36 mouse cellular contexts compared by ENCODE assay signal in genomic region chr17:47466284-47466683, GRCm38 (mm10). TPM values are rescaled to one million over a fixed set of nuclear protein-coding genes. Genes with fewer than 3 reads are reported as not detected.
DNase-seq lines count a peak whose midpoint lies in the region; ATAC-seq and TF ChIP-seq lines count a peak whose summit lies in the region.
"Had no signal": no experiment of that assay in that cellular context is flagged by ENCODE, and none has a peak within 500 bp of the region (broad histone marks: within the 10 kb centered on the region; RNA-seq: fewer than 3 reads in every experiment).

No protein-coding gene starts in this region.

- H3K4me3 ChIP-seq in kidney, embryonic 15.5 days (replicated peaks) = no peak overlapping the region
- no peak overlapping the region for H3K4me3 ChIP-seq in embryonic facial prominence, embryonic 12.5 days
- H3K4me3 ChIP-seq in stomach, postnatal 0 days (ENCODE audit: low read depth, low read length) = no peak overlapping the region
- H3K4me3 ChIP-seq in gastrocnemius, adult 2 months = no peak overlapping the region
- no peak overlapping the region for H3K4me3 ChIP-seq in intestine, postnatal 0 days (ENCODE audit: low read depth, low read length)
- H3K4me3 ChIP-seq: embryonic facial prominence, embryonic 15.5 days; forebrain, embryonic 13.5 days; heart, embryonic 15.5 days; left cerebral cortex, adult 2 months; limb, embryonic 15.5 days; liver, embryonic 13.5 days; megakaryocyte, embryonic 14.5 days; midbrain, embryonic 12.5 days; myocyte; neural tube, embryonic 13.5 days; stomach, embryonic 15.5 days had no signal

- no peak overlapping the region for H3K9ac ChIP-seq in kidney, embryonic 15.5 days
- no peak overlapping the region for H3K9ac ChIP-seq in embryonic facial prominence, embryonic 12.5 days
- no peak overlapping the region for H3K9ac ChIP-seq in stomach, postnatal 0 days (ENCODE audit: low read length)
- H3K9ac ChIP-seq in intestine, postnatal 0 days (ENCODE audit: low read depth, low read length) = no peak overlapping the region
- H3K9ac ChIP-seq: embryonic facial prominence, embryonic 15.5 days; forebrain, embryonic 13.5 days; heart, embryonic 15.5 days; limb, embryonic 15.5 days; liver, embryonic 13.5 days; midbrain, embryonic 12.5 days; neural tube, embryonic 13.5 days; stomach, embryonic 15.5 days had no signal

- peak overlapping the region; percentile 18; the same call in 1 of the 2 replicates for H3K4me2 ChIP-seq in kidney, embryonic 15.5 days
- peak overlapping the region; percentile 21; the same call in 1 of the 2 replicates for H3K4me2 ChIP-seq in embryonic facial prominence, embryonic 12.5 days (replicated peaks)
- H3K4me2 ChIP-seq in stomach, postnatal 0 days (replicated peaks; ENCODE audit: low read depth) = no peak overlapping the region
- no peak overlapping the region for H3K4me2 ChIP-seq in intestine, postnatal 0 days (replicated peaks; ENCODE audit: low read depth)
- H3K4me2 ChIP-seq: embryonic facial prominence, embryonic 15.5 days; forebrain, embryonic 13.5 days; heart, embryonic 15.5 days; limb, embryonic 15.5 days; liver, embryonic 13.5 days; midbrain, embryonic 12.5 days; neural tube, embryonic 13.5 days; stomach, embryonic 15.5 days had no signal

- intact Hi-C loops in gastrocnemius, adult 2 months (cut with DNase I) = no loop called here

- H3K9me3 ChIP-seq in kidney, embryonic 15.5 days (replicated peaks) = no peaks in the 10 kb centered on the region
- H3K9me3 ChIP-seq in embryonic facial prominence, embryonic 12.5 days = no peaks in the 10 kb centered on the region
- H3K9me3 ChIP-seq in stomach, postnatal 0 days (ENCODE audit: control insufficient read depth, low read length) = no peaks in the 10 kb centered on the region
- no peaks in the 10 kb centered on the region for H3K9me3 ChIP-seq in intestine, postnatal 0 days (ENCODE audit: control insufficient read depth)
- H3K9me3 ChIP-seq: embryonic facial prominence, embryonic 15.5 days; forebrain, embryonic 13.5 days; heart, embryonic 15.5 days; limb, embryonic 15.5 days; liver, embryonic 13.5 days; midbrain, embryonic 12.5 days; neural tube, embryonic 13.5 days; stomach, embryonic 15.5 days had no signal

- peak; percentile 87 for DNase-seq in heart, adult 11 months
- no peak for DNase-seq in heart, postnatal 4 days
- DNase-seq in kidney, postnatal 36 days = no peak
- DNase-seq in stomach, postnatal 0 days (ENCODE audit: low spot score) = peak; percentile 21
- no peak for DNase-seq in gastrocnemius, adult 2 months
- DNase-seq: adrenal gland, adult 8-10 months; cerebellum, adult 2 months; cerebellum, postnatal 25 days; kidney, adult 2 months; kidney, postnatal 10 days; liver, embryonic 13.5 days; lung, adult 18-20 months; lung, postnatal 4 days; retina, postnatal 1 day; right cerebral cortex, postnatal 25 days; thymus, postnatal 14 days had no signal

- TF ChIP-seq CTCF in stomach, postnatal 0 days (IDR thresholded peaks at IDR 0.05; ENCODE audit: low read depth) = no peak
- TF ChIP-seq CTCF in gastrocnemius, adult 2 months (IDR thresholded peaks at IDR 0.05) = no peak
- no peak for TF ChIP-seq CTCF in intestine, postnatal 0 days (IDR thresholded peaks at IDR 0.05; ENCODE audit: low read depth)

- WGBS in kidney, embryonic 15.5 days = 23% methylated on average over 9 of the region's 9 CpGs
- 28% methylated on average over 9 of the region's 9 CpGs for WGBS in embryonic facial prominence, embryonic 12.5 days
- WGBS in stomach, postnatal 0 days = 40% methylated on average over 7 of the region's 9 CpGs
- WGBS in intestine, postnatal 0 days = 46% methylated on average over 8 of the region's 9 CpGs

- no peak for TF ChIP-seq EP300 in stomach, postnatal 0 days (optimal IDR thresholded peaks at IDR 0.05)

- peaks cover 71% of the 10 kb centered on the region for H3K4me1 ChIP-seq in kidney, embryonic 15.5 days
- H3K4me1 ChIP-seq in embryonic facial prominence, embryonic 12.5 days = peaks cover 26% of the 10 kb centered on the region
- H3K4me1 ChIP-seq in stomach, postnatal 0 days (replicated peaks; ENCODE audit: control insufficient read depth, insufficient read depth) = 0 out of 2 replicates have a peak, but pooled peaks cover under 1% of the 10 kb centered on the region
- peaks cover 11% of the 10 kb centered on the region for H3K4me1 ChIP-seq in intestine, postnatal 0 days (replicated peaks; ENCODE audit: control insufficient read depth, insufficient read depth, low read length)

- H3K36me3 ChIP-seq in kidney, embryonic 15.5 days = no peaks in the 10 kb centered on the region
- no peaks in the 10 kb centered on the region for H3K36me3 ChIP-seq in embryonic facial prominence, embryonic 12.5 days
- H3K36me3 ChIP-seq in stomach, postnatal 0 days (ENCODE audit: control insufficient read depth, insufficient read depth, low read length) = no peaks in the 10 kb centered on the region
- H3K36me3 ChIP-seq in intestine, postnatal 0 days (ENCODE audit: control insufficient read depth, insufficient read depth) = peaks cover 34% of the 10 kb centered on the region; the same call in 1 of the 2 replicates
- H3K36me3 ChIP-seq: embryonic facial prominence, embryonic 15.5 days; heart, embryonic 15.5 days; limb, embryonic 15.5 days; liver, embryonic 13.5 days; midbrain, embryonic 12.5 days; neural tube, embryonic 13.5 days; stomach, embryonic 15.5 days had no signal

- ATAC-seq in kidney, embryonic 15.5 days (replicated peaks; ENCODE audit: low FRiP score) = no peak
- ATAC-seq in embryonic facial prominence, embryonic 12.5 days (ENCODE audit: insufficient number of reproducible peaks, insufficient read depth, low FRiP score, low TSS enrichment) = no peak
- no peak for ATAC-seq in stomach, postnatal 0 days (ENCODE audit: low FRiP score, low TSS enrichment)
- no peak for ATAC-seq in intestine, postnatal 0 days
- ATAC-seq: activated CD4-positive, CD25-positive, alpha-beta regulatory T cell, adult 4 months; forebrain, embryonic 13.5 days; hindbrain, embryonic 16.5 days; lung, postnatal 0 days had no signal

- H3K27ac ChIP-seq in kidney, embryonic 15.5 days = no peak overlapping the region
- no peak overlapping the region for H3K27ac ChIP-seq in embryonic facial prominence, embryonic 12.5 days
- H3K27ac ChIP-seq in stomach, postnatal 0 days (replicated peaks) = no peak overlapping the region
- no peak overlapping the region for H3K27ac ChIP-seq in gastrocnemius, adult 2 months
- H3K27ac ChIP-seq in intestine, postnatal 0 days (ENCODE audit: low read depth, low read length) = no peak overlapping the region
- H3K27ac ChIP-seq: embryonic facial prominence, embryonic 15.5 days; forebrain, embryonic 13.5 days; heart, embryonic 15.5 days; left cerebral cortex, adult 2 months; limb, embryonic 15.5 days; liver, embryonic 13.5 days; midbrain, embryonic 12.5 days; neural tube, embryonic 13.5 days; stomach, embryonic 15.5 days had no signal

- peaks cover 29% of the 10 kb centered on the region for H3K27me3 ChIP-seq in kidney, embryonic 15.5 days
- H3K27me3 ChIP-seq in embryonic facial prominence, embryonic 12.5 days = peaks cover 34% of the 10 kb centered on the region
- H3K27me3 ChIP-seq in stomach, postnatal 0 days (ENCODE audit: control insufficient read depth, insufficient read depth, low read length) = no peaks in the 10 kb centered on the region
- no peaks in the 10 kb centered on the region for H3K27me3 ChIP-seq in intestine, postnatal 0 days (replicated peaks; ENCODE audit: control insufficient read depth, insufficient read depth, low read length)
- H3K27me3 ChIP-seq: stomach, embryonic 15.5 days had no signal

RNA-seq across cellular contexts. Expression of gene 1700001C19Rik, which starts 29.1 kb away (rescaled TPM):
- under 1 TPM; 0.32 to 0.45 TPM for total RNA-seq in heart, postnatal 4 days (2021)
- polyA plus RNA-seq in kidney, embryonic 15.5 days (2015; fragmentation: Nextera tagmentation; extraction: Ambion mirVana) = 0.26 and 0.46 TPM in 2 replicates
- 0.25 and 0.41 TPM in 2 replicates for polyA plus RNA-seq in embryonic facial prominence, embryonic 12.5 days (2016; fragmentation: Nextera tagmentation; extraction: Ambion mirVana)
- polyA plus RNA-seq in stomach, postnatal 0 days (2015; fragmentation: Nextera tagmentation; extraction: Ambion mirVana) = 0.24 and 0.45 TPM in 2 replicates
- not detected for total RNA-seq in gastrocnemius, adult 2 months (2021)
- 0.35 and 0.77 TPM in 2 replicates for polyA plus RNA-seq in intestine, postnatal 0 days (2015; fragmentation: Nextera tagmentation; extraction: Ambion mirVana)
- total RNA-seq: gastrocnemius, adult 8-10 months; gastrocnemius, postnatal 4 days; heart, adult 8-10 months; layer of hippocampus, adult 18-20 months; left cerebral cortex, adult 2 months had no signal
- polyA plus RNA-seq: activated CD4-positive, CD25-positive, alpha-beta regulatory T cell, adult 4 months; myocyte had no signal

RNA-seq across cellular contexts. Expression of gene AI661453, which starts 29.9 kb away (rescaled TPM):
- 1 to 10 TPM; 2.2 to 3.5 TPM for total RNA-seq in heart, postnatal 4 days (2021)
- 1.7 and 2.1 TPM in 2 replicates for polyA plus RNA-seq in kidney, embryonic 15.5 days (2015; fragmentation: Nextera tagmentation; extraction: Ambion mirVana)
- 0.61 and 0.65 TPM in 2 replicates for polyA plus RNA-seq in embryonic facial prominence, embryonic 12.5 days (2016; fragmentation: Nextera tagmentation; extraction: Ambion mirVana)
- 8.9 and 10.9 TPM in 2 replicates for polyA plus RNA-seq in stomach, postnatal 0 days (2015; fragmentation: Nextera tagmentation; extraction: Ambion mirVana)
- total RNA-seq in gastrocnemius, adult 2 months (2021) = under 1 TPM; 0.23 to 0.45 TPM
- polyA plus RNA-seq in intestine, postnatal 0 days (2015; fragmentation: Nextera tagmentation; extraction: Ambion mirVana) = 6.1 and 7.7 TPM in 2 replicates

RNA-seq across cellular contexts. Expression of gene Taf8, which starts 35.8 kb away (rescaled TPM):
- 10 to 100 TPM; 13.7 to 14.6 TPM for total RNA-seq in heart, postnatal 4 days (2021)
- 32.2 and 37.0 TPM in 2 replicates for polyA plus RNA-seq in kidney, embryonic 15.5 days (2015; fragmentation: Nextera tagmentation; extraction: Ambion mirVana)
- polyA plus RNA-seq in embryonic facial prominence, embryonic 12.5 days (2016; fragmentation: Nextera tagmentation; extraction: Ambion mirVana) = 34.2 and 35.8 TPM in 2 replicates
- polyA plus RNA-seq in stomach, postnatal 0 days (2015; fragmentation: Nextera tagmentation; extraction: Ambion mirVana) = 11.0 and 11.1 TPM in 2 replicates
- total RNA-seq in gastrocnemius, adult 2 months (2021) = 10 to 100 TPM; 13.0 to 14.1 TPM
- polyA plus RNA-seq in intestine, postnatal 0 days (2015; fragmentation: Nextera tagmentation; extraction: Ambion mirVana) = 8.3 and 9.2 TPM in 2 replicates

RNA-seq across cellular contexts. Expression of gene Ccnd3, which starts 38.6 kb away (rescaled TPM):
- total RNA-seq in heart, postnatal 4 days (2021) = 100 to 1,000 TPM; 170 to 175 TPM
- polyA plus RNA-seq in kidney, embryonic 15.5 days (2015; fragmentation: Nextera tagmentation; extraction: Ambion mirVana) = 272 and 294 TPM in 2 replicates
- 355 and 362 TPM in 2 replicates for polyA plus RNA-seq in embryonic facial prominence, embryonic 12.5 days (2016; fragmentation: Nextera tagmentation; extraction: Ambion mirVana)
- 219 and 242 TPM in 2 replicates for polyA plus RNA-seq in stomach, postnatal 0 days (2015; fragmentation: Nextera tagmentation; extraction: Ambion mirVana)
- total RNA-seq in gastrocnemius, adult 2 months (2021) = 10 to 100 TPM; 18.7 to 25.8 TPM
- polyA plus RNA-seq in intestine, postnatal 0 days (2015; fragmentation: Nextera tagmentation; extraction: Ambion mirVana) = 175 and 180 TPM in 2 replicates

Comparison
In these comparisons a context has a peak if more than half of its experiments do, and no peak if none do; other contexts are left out.
1. DNase-seq: peak in heart, adult 11 months (single experiment) and stomach, postnatal 0 days (single experiment); none in heart, postnatal 4 days (single experiment), kidney, postnatal 36 days (0 of 2) and gastrocnemius, adult 2 months (single experiment).
2. H3K4me2 ChIP-seq: peak in kidney, embryonic 15.5 days (single experiment) and embryonic facial prominence, embryonic 12.5 days (single experiment); none in stomach, postnatal 0 days (single experiment) and intestine, postnatal 0 days (single experiment).